Mouse (Mus musculus): ENCODE data around the gene Psmc3ip. TPM values are rescaled to one million over a fixed set of nuclear protein-coding genes. Genes with fewer than 3 reads are reported as not detected.

Gene Psmc3ip
- polyA plus RNA-seq, 2 experiments, result 16.8 to 21.6 TPM

- ATAC-seq (ENCODE audit: insufficient read depth), result peak; percentile 9
- Histone ChIP-seq H3K27ac (peak overlapping the region; percentile 97), H3K9me3 (ENCODE audit: control insufficient read depth, low read length) (no peaks in the 10 kb centered on the region), H3K4me1 (replicated peaks; ENCODE audit: control insufficient read depth in 2 of 2, insufficient read depth in 2 of 2, low read length in 1 of 2) (peaks cover 32 to 49% of the 10 kb centered on the region in 2 experiments), H3K4me3 (ENCODE audit: insufficient read depth in 1 of 2, low read depth in 2 of 2, low read length in 2 of 2) (peak overlapping the region in 1 of 2 experiments; percentile 13; a peak in 1 of 4 replicates), H3K4me2 (ENCODE audit: low read depth) (peak overlapping the region; percentile 65), H3K9ac (replicated peaks) (peak overlapping the region; percentile 67), H3K36me3 (replicated peaks; ENCODE audit: control insufficient read depth, insufficient read depth, low read depth) (peaks cover 28% of the 10 kb centered on the region), H3K27me3 (ENCODE audit: control insufficient read depth, insufficient read depth, low read length) (no peaks in the 10 kb centered on the region; the same call in 1 of the 2 replicates)
- TF ChIP-seq CTCF (IDR thresholded peaks at IDR 0.05; ENCODE audit: low read depth), result no peak
- no peak for TF ChIP-seq EP300 (IDR thresholded peaks at IDR 0.05; ENCODE audit: low read depth)
- WGBS (ENCODE audit: insufficient replicate concordance), result 52% methylated on average over 14 of the region's 14 CpGs
- no peak for DNase-seq (ENCODE audit: low read depth in 3 of 3, low spot score in 3 of 3)
Observed at GRCm38 (mm10) chr11:101062971-101063675, 32.1 kb downstream of the Psmc3ip start.

DNA sequence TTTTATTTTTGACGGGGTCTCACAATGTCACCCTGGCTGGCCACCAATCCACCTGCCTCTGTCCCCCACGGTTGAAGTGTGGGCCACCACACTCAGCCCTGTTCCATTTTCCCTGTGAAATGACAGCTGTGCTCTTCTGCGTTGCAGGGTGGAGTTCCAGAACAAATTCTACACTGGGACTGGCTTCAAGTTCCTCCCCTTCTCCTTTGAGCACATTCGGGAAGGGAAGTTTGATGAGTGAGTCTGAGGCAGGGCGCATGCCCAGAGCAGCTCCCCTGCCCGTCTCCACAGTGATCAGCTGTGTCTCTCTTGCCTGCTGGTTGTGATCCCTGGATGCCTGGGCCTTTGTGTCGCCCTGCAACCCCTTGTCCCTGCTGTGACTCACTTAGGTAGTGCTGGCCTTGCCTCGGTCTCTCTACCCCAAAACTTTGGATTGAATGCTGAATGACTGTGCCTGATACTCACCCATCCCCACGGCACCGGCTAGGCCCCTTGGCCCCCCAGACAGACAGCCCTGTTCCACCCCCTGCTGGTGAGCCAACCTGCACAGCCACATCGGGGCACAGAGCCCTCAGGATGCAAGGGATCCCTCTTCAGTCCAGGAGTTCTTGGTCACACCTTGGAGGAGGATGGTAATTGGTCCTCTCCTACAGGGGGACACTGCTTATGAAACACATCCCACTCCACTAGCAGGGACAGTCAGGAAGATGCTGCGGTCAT is 32.9 kb downstream of the Psmc3ip start:
- Histone ChIP-seq H3K27ac (peak overlapping the region; percentile 97), H3K4me3 (ENCODE audit: insufficient read depth in 1 of 2, low read depth in 2 of 2, low read length in 2 of 2) (no peak overlapping the region), H3K9me3 (ENCODE audit: control insufficient read depth, low read length) (no peaks in the 10 kb centered on the region), H3K4me1 (replicated peaks; ENCODE audit: control insufficient read depth in 2 of 2, insufficient read depth in 2 of 2, low read length in 1 of 2) (peaks cover 32 to 49% of the 10 kb centered on the region in 2 experiments), H3K27me3 (ENCODE audit: control insufficient read depth, insufficient read depth, low read length) (no peaks in the 10 kb centered on the region), H3K4me2 (ENCODE audit: low read depth) (peak overlapping the region; percentile 65; the same call in 1 of the 2 replicates), H3K9ac (replicated peaks) (no peak overlapping the region; the same call in 1 of the 2 replicates), H3K36me3 (replicated peaks; ENCODE audit: control insufficient read depth, insufficient read depth, low read depth) (peaks cover 31% of the 10 kb centered on the region)
- peak; percentile 58 for TF ChIP-seq CTCF (IDR thresholded peaks at IDR 0.05; ENCODE audit: low read depth)
- TF ChIP-seq EP300 (IDR thresholded peaks at IDR 0.05; ENCODE audit: low read depth), result no peak
- 73% methylated on average over 12 of the region's 12 CpGs for WGBS (ENCODE audit: insufficient replicate concordance)
- no peak for DNase-seq (ENCODE audit: low read depth in 3 of 3, low spot score in 3 of 3)
- ATAC-seq (ENCODE audit: insufficient read depth), result no peak

DNA sequence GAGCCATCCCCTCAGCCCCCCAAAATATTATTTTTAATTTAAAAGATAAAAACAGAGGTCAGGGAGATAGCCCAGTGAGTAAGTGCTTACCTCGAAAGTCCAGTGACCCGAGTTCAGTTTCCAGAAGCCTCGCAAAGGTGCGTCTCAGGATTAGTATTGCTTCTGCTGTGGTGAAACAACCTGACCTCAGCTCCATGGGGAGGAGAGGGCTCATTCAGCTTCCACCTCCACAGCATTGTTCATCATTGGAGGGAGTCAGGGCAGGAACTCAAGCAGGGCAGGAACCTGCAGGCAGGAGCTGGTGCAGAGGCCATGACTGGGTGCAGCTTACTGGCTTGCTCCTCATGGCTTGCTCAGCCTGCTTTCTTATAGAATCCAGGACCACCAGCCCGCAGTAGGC is 34.2 kb downstream of the Psmc3ip start:
- WGBS (ENCODE audit: insufficient replicate concordance), result 87% methylated on average over 5 of the region's 5 CpGs
- DNase-seq (ENCODE audit: low read depth in 3 of 3, low spot score in 3 of 3), result no peak
- TF ChIP-seq EP300 (IDR thresholded peaks at IDR 0.05; ENCODE audit: low read depth) (no peak), CTCF (IDR thresholded peaks at IDR 0.05; ENCODE audit: low read depth) (no peak)
- H3K36me3 ChIP-seq (replicated peaks; ENCODE audit: control insufficient read depth, insufficient read depth, low read depth), result peaks cover 43% of the 10 kb centered on the region
- no peak overlapping the region for H3K27ac ChIP-seq
- H3K9ac ChIP-seq (replicated peaks), result no peak overlapping the region
- H3K27me3 ChIP-seq (ENCODE audit: control insufficient read depth, insufficient read depth, low read length), result no peaks in the 10 kb centered on the region
- no peaks in the 10 kb centered on the region for H3K9me3 ChIP-seq (ENCODE audit: control insufficient read depth, low read length)
- no peak overlapping the region for H3K4me2 ChIP-seq (ENCODE audit: low read depth)
- peaks cover 27 to 40% of the 10 kb centered on the region in 2 experiments for H3K4me1 ChIP-seq (replicated peaks; ENCODE audit: control insufficient read depth in 2 of 2, insufficient read depth in 2 of 2, low read length in 1 of 2)
- no peak for ATAC-seq (ENCODE audit: insufficient read depth)
- H3K4me3 ChIP-seq (ENCODE audit: insufficient read depth in 1 of 2, low read depth in 2 of 2, low read length in 2 of 2), result no peak overlapping the region

DNA sequence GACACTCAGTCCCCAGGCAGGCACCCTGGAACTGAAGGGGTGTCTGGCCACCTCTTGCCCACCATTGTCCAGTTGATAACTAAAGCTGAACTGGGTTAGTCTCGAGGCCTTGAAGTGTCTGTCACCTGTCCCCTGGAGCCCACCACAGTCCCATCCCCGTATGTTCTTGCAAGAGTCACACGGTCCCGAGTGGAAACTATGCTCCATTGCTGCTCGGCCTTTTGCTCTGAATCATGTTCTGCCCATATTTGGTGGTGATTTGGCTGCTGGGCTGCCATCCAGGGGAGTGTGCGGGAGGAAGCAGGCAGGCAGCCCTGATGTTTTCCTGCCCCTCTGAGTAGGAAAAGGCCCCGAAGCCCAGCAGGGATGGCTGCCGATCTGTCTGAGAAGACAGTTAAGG is 35.1 kb downstream of the Psmc3ip start:
- WGBS (ENCODE audit: insufficient replicate concordance), result 78% methylated on average over 8 of the region's 8 CpGs
- no peak for DNase-seq (ENCODE audit: low read depth in 3 of 3, low spot score in 3 of 3)
- no peak overlapping the region for H3K27ac ChIP-seq
- no peaks in the 10 kb centered on the region for H3K27me3 ChIP-seq (ENCODE audit: control insufficient read depth, insufficient read depth, low read length)
- no peak for ATAC-seq (ENCODE audit: insufficient read depth)
- no peak overlapping the region for H3K4me2 ChIP-seq (ENCODE audit: low read depth)
- peaks cover 23 to 36% of the 10 kb centered on the region in 2 experiments for H3K4me1 ChIP-seq (replicated peaks; ENCODE audit: control insufficient read depth in 2 of 2, insufficient read depth in 2 of 2, low read length in 1 of 2)
- no peak overlapping the region for H3K4me3 ChIP-seq (ENCODE audit: insufficient read depth in 1 of 2, low read depth in 2 of 2, low read length in 2 of 2)
- H3K9me3 ChIP-seq (ENCODE audit: control insufficient read depth, low read length), result no peaks in the 10 kb centered on the region
- TF ChIP-seq CTCF (IDR thresholded peaks at IDR 0.05; ENCODE audit: low read depth) (no peak), EP300 (IDR thresholded peaks at IDR 0.05; ENCODE audit: low read depth) (no peak)
- peaks cover 50% of the 10 kb centered on the region for H3K36me3 ChIP-seq (replicated peaks; ENCODE audit: control insufficient read depth, insufficient read depth, low read depth)
- H3K9ac ChIP-seq (replicated peaks), result no peak overlapping the region

DNA sequence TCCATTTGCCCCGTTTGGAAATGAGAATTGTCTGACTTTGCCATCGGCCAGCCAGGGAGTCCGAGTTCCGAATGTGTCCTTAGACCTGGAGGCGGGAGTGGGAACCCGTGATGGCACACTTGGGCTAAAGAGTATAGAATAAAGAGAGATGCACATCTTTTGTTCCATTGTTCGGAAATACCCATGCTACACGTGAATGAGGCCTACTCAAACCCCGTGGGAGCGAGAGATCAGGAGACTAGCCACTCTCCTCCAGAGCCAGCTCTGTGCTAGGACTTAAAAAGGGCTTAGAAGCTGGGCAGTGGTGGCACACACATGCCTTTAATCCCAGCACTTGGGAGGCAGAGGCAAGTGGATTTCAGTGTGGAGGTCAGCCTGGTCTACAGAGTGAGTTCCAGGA is 35.8 kb downstream of the Psmc3ip start:
- Histone ChIP-seq H3K27ac (no peak overlapping the region), H3K36me3 (replicated peaks; ENCODE audit: control insufficient read depth, insufficient read depth, low read depth) (peaks cover 50% of the 10 kb centered on the region), H3K27me3 (ENCODE audit: control insufficient read depth, insufficient read depth, low read length) (no peaks in the 10 kb centered on the region), H3K9ac (replicated peaks) (no peak overlapping the region), H3K4me2 (ENCODE audit: low read depth) (no peak overlapping the region), H3K9me3 (ENCODE audit: control insufficient read depth, low read length) (no peaks in the 10 kb centered on the region), H3K4me1 (replicated peaks; ENCODE audit: control insufficient read depth in 2 of 2, insufficient read depth in 2 of 2, low read length in 1 of 2) (peaks cover 16 to 30% of the 10 kb centered on the region in 2 experiments), H3K4me3 (ENCODE audit: insufficient read depth in 1 of 2, low read depth in 2 of 2, low read length in 2 of 2) (no peak overlapping the region)
- TF ChIP-seq CTCF (IDR thresholded peaks at IDR 0.05; ENCODE audit: low read depth) (no peak), EP300 (IDR thresholded peaks at IDR 0.05; ENCODE audit: low read depth) (no peak)
- no peak for DNase-seq (ENCODE audit: low read depth in 3 of 3, low spot score in 3 of 3)
- WGBS (ENCODE audit: insufficient replicate concordance), result 84% methylated on average over 10 of the region's 10 CpGs
- no peak for ATAC-seq (ENCODE audit: insufficient read depth)

Measured in liver, embryonic 14.5 days (tissue).